Mouse (Mus musculus): Measurements from ENCODE around the gene Lin7a.

DNA sequence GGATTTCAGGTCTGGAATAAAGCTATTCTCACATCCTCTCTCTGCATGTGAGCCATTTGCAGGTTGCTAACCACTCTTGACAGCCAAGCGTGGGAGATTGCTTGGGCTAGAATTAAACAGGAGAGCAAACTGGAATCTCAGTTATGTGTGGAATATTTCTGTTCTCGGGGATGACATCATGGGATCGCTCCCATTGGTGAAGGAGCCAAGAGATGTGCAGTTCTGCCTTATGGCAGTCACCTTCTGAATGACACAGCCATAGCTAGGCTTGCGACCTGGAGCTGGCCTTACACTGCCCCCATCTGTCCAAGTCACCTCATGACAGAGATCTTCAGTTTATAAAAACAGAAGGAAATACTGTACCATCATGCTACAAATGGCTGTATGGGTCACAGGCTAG lies 118.0 kb downstream of the Lin7a start:
- no peak for TF ChIP-seq POLR2A (IDR thresholded peaks at IDR 0.05; ENCODE audit: insufficient read depth, low read depth, low read length)
- TF ChIP-seq CTCF (IDR thresholded peaks at IDR 0.05; ENCODE audit: insufficient read depth, low read depth, low read length) = no peak

All from olfactory bulb, adult 2 months (tissue).